Mouse (Mus musculus): ENCODE measurements around the gene Reg2. TPM values are rescaled to one million over a fixed set of nuclear protein-coding genes. Genes with fewer than 3 reads are reported as not detected.

The Reg2 gene
- polyA plus RNA-seq, 1 experiment from 2014 or later = not detected

Other genes with a start within 250 kb of the Reg2 start
- gene Reg3b, start 25.0 kb upstream of the Reg2 start, polyA plus RNA-seq (2015; fragmentation: Nextera tagmentation; extraction: Ambion mirVana) = 0.33 and 2.6 TPM in 2 replicates
- not detected in 2 replicates for gene Reg3d, start 16.8 kb upstream of the Reg2 start, polyA plus RNA-seq (2015; fragmentation: Nextera tagmentation; extraction: Ambion mirVana)
- not detected in 2 replicates for gene Reg3a, start 14.9 kb upstream of the Reg2 start, polyA plus RNA-seq (2015; fragmentation: Nextera tagmentation; extraction: Ambion mirVana)
- gene Reg1, start 27.1 kb downstream of the Reg2 start, polyA plus RNA-seq (2015; fragmentation: Nextera tagmentation; extraction: Ambion mirVana) = not detected in 2 replicates
- gene Reg3g, start 73.2 kb downstream of the Reg2 start, polyA plus RNA-seq (2015; fragmentation: Nextera tagmentation; extraction: Ambion mirVana) = not detected in 2 replicates